Mouse (Mus musculus) MEL (cell line): ENCODE results near the gene Pik3ca. TPM values are rescaled to one million over a fixed set of nuclear protein-coding genes. Genes with fewer than 3 reads are reported as not detected.

Experiments
- DNase-seq: peaks from one replicate; pipeline ENCODE4 v3.0.0; 2011; ENCODE audit warnings: low read depth, low spot score
- H3K27ac ChIP-seq: 2 replicates; pipeline ENCODE4 v1.5.1; 2012; ENCODE audit warnings: low read depth, mild to moderate bottlenecking, control low read depth, low read length, moderate library complexity; ENCODE audit not compliant: control insufficient read depth
- H3K27me3 ChIP-seq, 2 experiments: fragments of 150-350 bp in 1 of 2; sonication (generic) in 1 of 2; 2 replicates each; pipeline ENCODE4 v1.6.1; 2012; ENCODE audit warnings: low read length in 2 of 2, mild to moderate bottlenecking in 2 of 2, improper control_type of control experiment in 1 of 2, moderate library complexity in 1 of 2; ENCODE audit not compliant: insufficient read depth in 2 of 2, control insufficient read depth in 1 of 2
- H3K36me3 ChIP-seq, 2 experiments: 2 replicates each; pipeline ENCODE4 v1.6.1; 2012 to 2014; ENCODE audit warnings: low read length in 2 of 2, improper control_type of control experiment in 1 of 2, inconsistent platforms in 1 of 2, mild to moderate bottlenecking in 1 of 2; ENCODE audit not compliant: insufficient read depth in 2 of 2, control insufficient read depth in 1 of 2
- H3K4me1 ChIP-seq, 2 experiments: fragments of 150-350 bp in 1 of 2; sonication (generic) in 1 of 2; 2 replicates each; pipeline ENCODE4 v1.6.1; 2012; ENCODE audit warnings: low read length in 2 of 2, improper control_type of control experiment in 1 of 2, mild to moderate bottlenecking in 1 of 2; ENCODE audit not compliant: insufficient read depth in 2 of 2, control insufficient read depth in 1 of 2
- H3K4me3 ChIP-seq, 2 experiments: fragments of 150-350 bp in 1 of 2; sonication (generic) in 1 of 2; 2 replicates each; pipeline ENCODE4 v1.5.1; 2012; ENCODE audit warnings: low read depth in 2 of 2, low read length in 2 of 2, mild to moderate bottlenecking in 2 of 2, moderate library complexity in 2 of 2, control low read depth in 1 of 2, improper control_type of control experiment in 1 of 2; ENCODE audit not compliant: control insufficient read depth in 1 of 2, insufficient read depth in 1 of 2
- H3K79me2 ChIP-seq: 2 replicates; pipeline ENCODE4 v1.6.1; 2012; ENCODE audit warnings: mild to moderate bottlenecking, low read length, moderate library complexity; ENCODE audit not compliant: control insufficient read depth, poor library complexity, insufficient read depth
- H3K9ac ChIP-seq: 2 replicates; pipeline ENCODE4 v1.6.1; 2012; ENCODE audit warnings: low read depth, mild to moderate bottlenecking, control low read depth, low read length, moderate library complexity; ENCODE audit not compliant: control insufficient read depth, poor library complexity, severe bottlenecking
- H3K9me3 ChIP-seq: fragments of 150-350 bp; sonication (generic); replicated peaks from 2 replicates; pipeline ENCODE4 v1.6.1; 2012; ENCODE audit warnings: mild to moderate bottlenecking, low read length, improper control_type of control experiment, moderate library complexity; ENCODE audit not compliant: insufficient read depth
- BHLHE40 ChIP-seq: IDR thresholded peaks from 2 replicates; pipeline ENCODE4 v1.6.1; 2012; ENCODE audit warnings: low read depth, mild to moderate bottlenecking, inconsistent platforms, low read length, improper control_type of control experiment, borderline replicate concordance
- CHD1 ChIP-seq: IDR thresholded peaks from 2 replicates; pipeline ENCODE4 v1.6.1; 2012; ENCODE audit warnings: low read depth, mild to moderate bottlenecking, inconsistent platforms, low read length, improper control_type of control experiment
- E2F4 ChIP-seq: IDR thresholded peaks from 2 replicates; pipeline ENCODE4 v1.6.1; 2011; ENCODE audit warnings: low read depth, low read length, improper control_type of control experiment, borderline replicate concordance
- EP300 ChIP-seq, 2 experiments: IDR thresholded peaks; 2 replicates each; pipeline ENCODE4 v1.6.1; 2011; ENCODE audit warnings: improper control_type of control experiment in 2 of 2, low read length in 2 of 2, low read depth in 1 of 2, mild to moderate bottlenecking in 1 of 2
- GATA1 ChIP-seq: IDR thresholded peaks from 2 replicates; pipeline ENCODE4 v1.6.1; 2011; ENCODE audit warnings: low read depth, low read length, improper control_type of control experiment
- HCFC1 ChIP-seq: IDR thresholded peaks from 2 replicates; pipeline ENCODE4 v1.6.1; 2012; ENCODE audit warnings: low read depth, mild to moderate bottlenecking, inconsistent platforms, low read length, improper control_type of control experiment, moderate library complexity
- KAT2A ChIP-seq: conservative IDR thresholded peaks from 2 replicates; pipeline ENCODE4 v1.6.1; 2012; ENCODE audit warnings: low read depth, low read length, improper control_type of control experiment, inconsistent platforms
- MAX ChIP-seq: IDR thresholded peaks from 2 replicates; pipeline ENCODE4 v1.6.1; 2011; ENCODE audit warnings: low read length, improper control_type of control experiment
- MAZ ChIP-seq: IDR thresholded peaks from 2 replicates; pipeline ENCODE4 v1.6.1; 2012; ENCODE audit warnings: low read depth, mild to moderate bottlenecking, inconsistent platforms, low read length, improper control_type of control experiment
- MEF2A ChIP-seq: IDR thresholded peaks from 2 replicates; pipeline ENCODE4 v1.6.1; 2014; ENCODE audit warnings: low read depth, mild to moderate bottlenecking, inconsistent platforms, low read length, improper control_type of control experiment; ENCODE audit not compliant: poor library complexity, insufficient replicate concordance, severe bottlenecking; ENCODE audit errors: extremely low read depth
- NELFE ChIP-seq: IDR thresholded peaks from 2 replicates; pipeline ENCODE4 v1.6.1; 2011; ENCODE audit warnings: low read depth, low read length, improper control_type of control experiment
- POLR2A ChIP-seq, 2 experiments: IDR thresholded peaks; 2 replicates each; pipeline ENCODE4 v1.6.1; 2011 to 2012; ENCODE audit warnings: low read length in 2 of 2, mild to moderate bottlenecking in 2 of 2, control low read depth in 1 of 2, improper control_type of control experiment in 1 of 2, low read depth in 1 of 2, moderate library complexity in 1 of 2; ENCODE audit not compliant: control insufficient read depth in 1 of 2, insufficient read depth in 1 of 2, poor library complexity in 1 of 2
- POLR2AphosphoS2 ChIP-seq: IDR thresholded peaks from 2 replicates; pipeline ENCODE4 v1.6.1; 2011; ENCODE audit warnings: low read length, improper control_type of control experiment
- RCOR1 ChIP-seq: IDR thresholded peaks from 2 replicates; pipeline ENCODE4 v1.6.1; 2012; ENCODE audit warnings: low read depth, mild to moderate bottlenecking, inconsistent platforms, low read length, improper control_type of control experiment
- TAL1 ChIP-seq: IDR thresholded peaks from 2 replicates; pipeline ENCODE4 v1.6.1; 2012; ENCODE audit warnings: mild to moderate bottlenecking, inconsistent platforms, low read length, moderate library complexity, mixed read lengths
- USF1 ChIP-seq: IDR thresholded peaks from 2 replicates; pipeline ENCODE4 v1.6.1; 2014; ENCODE audit warnings: low read depth, mild to moderate bottlenecking, inconsistent platforms, low read length, improper control_type of control experiment, moderate library complexity
- ZC3H11A ChIP-seq: IDR thresholded peaks from 2 replicates; pipeline ENCODE4 v1.6.1; 2012; ENCODE audit warnings: low read depth, mild to moderate bottlenecking, inconsistent platforms, low read length, improper control_type of control experiment
- ZKSCAN1 ChIP-seq: IDR thresholded peaks from 2 replicates; pipeline ENCODE4 v1.6.1; 2012; ENCODE audit warnings: low read depth, mild to moderate bottlenecking, inconsistent platforms, low read length, improper control_type of control experiment, moderate library complexity
- ZNF384 ChIP-seq: IDR thresholded peaks from 2 replicates; pipeline ENCODE4 v1.6.1; 2012; ENCODE audit warnings: low read depth, mild to moderate bottlenecking, inconsistent platforms, low read length, improper control_type of control experiment
- polyA plus RNA-seq, 2 experiments: library from polyadenylated mRNA; stranded (reverse) in 1 of 2; unstranded in 1 of 2; fragments of >175 nt in 1 of 2; fragments of >200 nt in 1 of 2; gene quantifications; 2 replicates each; pipeline versions ENCODE4 v1.2.1 to v1.2.4; 2012; ENCODE audit warnings: low replicate concordance in 2 of 2, low read depth in 1 of 2; ENCODE audit not compliant: insufficient read length in 2 of 2, insufficient read depth in 1 of 2, missing spikeins in 1 of 2
- total RNA-seq: library from RNA; depleted of rRNA; stranded (reverse); fragments of 300-350 nt; gene quantifications from 2 replicates; pipeline ENCODE4 v1.2.3, GENCODE M21; 2012

Gene Pik3ca
- total and polyA plus RNA-seq, 3 experiments: 11.7 to 13.1 TPM; not detected in 1

DNA sequence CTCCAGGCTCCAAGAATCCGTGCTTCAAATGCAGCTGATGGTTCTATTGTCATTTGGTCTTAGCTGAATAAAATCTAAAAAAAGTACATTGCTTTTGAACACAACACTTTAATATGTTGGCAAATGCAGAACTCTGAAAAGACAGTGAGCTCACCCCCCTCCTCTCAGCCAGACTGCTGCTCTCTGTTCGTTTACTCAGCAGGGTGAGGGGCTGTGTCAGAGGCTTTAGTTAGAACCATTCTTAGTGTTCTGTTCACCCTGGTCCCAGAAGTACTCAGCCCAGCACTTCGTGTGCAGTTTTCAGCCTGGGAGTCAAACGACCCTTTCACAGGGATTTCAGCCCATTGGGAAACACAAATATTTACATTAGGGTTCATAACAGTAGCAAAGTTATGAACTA is 70.9 kb downstream of the Pik3ca start:
- no peak for DNase-seq
- no peak overlapping the region for H3K27ac ChIP-seq
- H3K79me2 ChIP-seq: no peaks in the 10 kb centered on the region
- no peaks in the 10 kb centered on the region for H3K4me1 ChIP-seq
- TF ChIP-seq BHLHE40 (no peak), MAX (no peak), POLR2AphosphoS2 (no peak), KAT2A (no peak), TAL1 (no peak), MAZ (no peak), ZNF384 (no peak), HCFC1 (no peak), MEF2A (no peak), POLR2A (IDR thresholded peaks at IDR 0.05; ENCODE audit: control insufficient read depth in 1 of 2, insufficient read depth in 1 of 2, low read depth in 1 of 2, low read length in 2 of 2, poor library complexity in 1 of 2) (no peak), E2F4 (no peak), ZKSCAN1 (no peak), GATA1 (no peak)
- H3K9me3 ChIP-seq: no peaks in the 10 kb centered on the region
- H3K36me3 ChIP-seq: no peaks in the 10 kb centered on the region
- H3K4me3 ChIP-seq: no peak overlapping the region
- H3K27me3 ChIP-seq: no peaks in the 10 kb centered on the region
- no peak overlapping the region for H3K9ac ChIP-seq

GRCm38 (mm10) chr3:32470449-32470848 is 73.0 kb downstream of the Pik3ca start:
- no peak for DNase-seq
- Histone ChIP-seq H3K79me2 (no peaks in the 10 kb centered on the region), H3K27ac (no peak overlapping the region), H3K4me1 (no peaks in the 10 kb centered on the region), H3K27me3 (no peaks in the 10 kb centered on the region), H3K4me3 (no peak overlapping the region), H3K36me3 (no peaks in the 10 kb centered on the region), H3K9ac (no peak overlapping the region), H3K9me3 (no peaks in the 10 kb centered on the region)
- TF ChIP-seq MAX (no peak), CHD1 (no peak), NELFE (no peak), USF1 (no peak), ZNF384 (no peak)

DNA sequence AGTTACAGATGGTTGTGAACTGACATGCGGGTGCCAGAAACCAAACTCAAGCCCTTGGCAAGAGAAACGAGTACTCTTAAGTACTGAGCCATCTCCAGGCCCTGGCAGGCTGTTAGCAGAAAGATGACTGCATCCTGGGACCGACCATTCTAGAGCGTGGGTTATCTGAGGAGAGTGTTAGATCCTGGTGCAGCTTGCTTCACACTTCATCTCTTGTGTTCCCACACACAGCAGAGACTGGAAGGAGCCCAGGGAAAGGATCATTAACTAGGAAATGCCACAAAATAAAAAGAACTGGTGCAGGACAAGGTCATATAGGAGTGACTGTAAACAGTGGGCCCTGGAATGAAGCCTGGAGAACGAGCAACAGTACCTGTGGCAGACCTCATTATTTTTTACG is 73.6 kb downstream of the Pik3ca start:
- Histone ChIP-seq H3K27me3 (no peaks in the 10 kb centered on the region), H3K9me3 (no peaks in the 10 kb centered on the region), H3K9ac (no peak overlapping the region), H3K4me1 (no peaks in the 10 kb centered on the region), H3K27ac (no peak overlapping the region), H3K36me3 (no peaks in the 10 kb centered on the region), H3K4me3 (no peak overlapping the region), H3K79me2 (no peaks in the 10 kb centered on the region)
- no peak for DNase-seq
- TF ChIP-seq ZKSCAN1 (no peak), EP300 (IDR thresholded peaks at IDR 0.05; ENCODE audit: low read depth in 1 of 2, low read length in 2 of 2) (no peak), TAL1 (no peak), HCFC1 (no peak), MEF2A (no peak), RCOR1 (no peak), ZC3H11A (no peak), POLR2AphosphoS2 (no peak)
